Mouse (Mus musculus): ENCODE data around the gene Xxylt1. TPM values are rescaled to one million over a fixed set of nuclear protein-coding genes. Genes with fewer than 3 reads are reported as not detected.

Xxylt1 gene
- total and polyA plus RNA-seq, 2 experiments from 2014 or later = 14.0 to 24.3 TPM

- DNase-seq = peak; percentile 45
- Histone ChIP-seq H3K27me3 (ENCODE audit: insufficient read depth, low read length) (no peaks in the 10 kb centered on the region), H3K4me1 (ENCODE audit: insufficient read depth) (no peaks in the 10 kb centered on the region), H3K36me3 (ENCODE audit: insufficient read depth) (no peaks in the 10 kb centered on the region), H3K4me3 (ENCODE audit: low read depth, low read length) (no peak overlapping the region), H3K9ac (no peak overlapping the region), H3K4me2 (ENCODE audit: low read depth) (no peak overlapping the region), H3K9me3 (ENCODE audit: low read length) (no peaks in the 10 kb centered on the region), H3K27ac (ENCODE audit: low read depth, low read length) (no peak overlapping the region)
- WGBS = 61% methylated on average over 9 of the region's 9 CpGs
- ATAC-seq = no peak
- TF ChIP-seq CTCF (IDR thresholded peaks at IDR 0.05; ENCODE audit: low read depth) = no peak
Measured at GRCm38 (mm10) chr16:31039803-31040459, 41.3 kb downstream of the Xxylt1 start.

- Histone ChIP-seq H3K27me3 (ENCODE audit: insufficient read depth, low read length) (no peaks in the 10 kb centered on the region), H3K4me3 (ENCODE audit: low read depth, low read length) (no peak overlapping the region), H3K9me3 (ENCODE audit: low read length) (no peaks in the 10 kb centered on the region), H3K27ac (ENCODE audit: low read depth, low read length) (no peak overlapping the region), H3K4me2 (ENCODE audit: low read depth) (no peak overlapping the region), H3K4me1 (ENCODE audit: insufficient read depth) (no peaks in the 10 kb centered on the region), H3K36me3 (ENCODE audit: insufficient read depth) (no peaks in the 10 kb centered on the region), H3K9ac (no peak overlapping the region)
- ATAC-seq = no peak
- no peak for TF ChIP-seq CTCF (IDR thresholded peaks at IDR 0.05; ENCODE audit: low read depth)
- no peak for DNase-seq
- WGBS = 58% methylated on average over 1 of the region's 1 CpGs
Measured at GRCm38 (mm10) chr16:31037431-31037830, 43.8 kb downstream of the Xxylt1 start.

- Histone ChIP-seq H3K9me3 (ENCODE audit: low read length) (no peaks in the 10 kb centered on the region), H3K27ac (ENCODE audit: low read depth, low read length) (peak overlapping the region; percentile 59; the same call in 1 of the 2 replicates), H3K4me1 (ENCODE audit: insufficient read depth) (no peaks in the 10 kb centered on the region), H3K27me3 (ENCODE audit: insufficient read depth, low read length) (no peaks in the 10 kb centered on the region), H3K9ac (no peak overlapping the region), H3K4me3 (ENCODE audit: low read depth, low read length) (no peak overlapping the region), H3K4me2 (ENCODE audit: low read depth) (no peak overlapping the region), H3K36me3 (ENCODE audit: insufficient read depth) (no peaks in the 10 kb centered on the region)
- peak; percentile 69 for ATAC-seq
- 55% methylated on average over 8 of the region's 8 CpGs for WGBS
- no peak for TF ChIP-seq CTCF (IDR thresholded peaks at IDR 0.05; ENCODE audit: low read depth)
- peak; percentile 57 for DNase-seq
Measured at GRCm38 (mm10) chr16:31035651-31036245, 45.5 kb downstream of the Xxylt1 start.

- H3K4me2 ChIP-seq (ENCODE audit: low read depth) = no peak overlapping the region
- H3K9ac ChIP-seq = no peak overlapping the region
- H3K9me3 ChIP-seq (ENCODE audit: low read length) = no peaks in the 10 kb centered on the region
- no peaks in the 10 kb centered on the region for H3K4me1 ChIP-seq (ENCODE audit: insufficient read depth)
- H3K36me3 ChIP-seq (ENCODE audit: insufficient read depth) = no peaks in the 10 kb centered on the region
- DNase-seq (no peak), ATAC-seq (no peak)
- no peaks in the 10 kb centered on the region for H3K27me3 ChIP-seq (ENCODE audit: insufficient read depth, low read length)
- H3K27ac ChIP-seq (ENCODE audit: low read depth, low read length) = no peak overlapping the region
- WGBS = 65% methylated on average over 7 of the region's 7 CpGs
- no peak overlapping the region for H3K4me3 ChIP-seq (ENCODE audit: low read depth, low read length)
- TF ChIP-seq CTCF (IDR thresholded peaks at IDR 0.05; ENCODE audit: low read depth) = no peak
Measured at GRCm38 (mm10) chr16:31035235-31035634, 46.0 kb downstream of the Xxylt1 start.

- H3K9me3 ChIP-seq (ENCODE audit: low read length) = no peaks in the 10 kb centered on the region
- no peak overlapping the region for H3K27ac ChIP-seq (ENCODE audit: low read depth, low read length)
- ATAC-seq = no peak
- 12% methylated on average over 3 of the region's 3 CpGs for WGBS
- no peak overlapping the region for H3K4me3 ChIP-seq (ENCODE audit: low read depth, low read length)
- no peak overlapping the region for H3K4me2 ChIP-seq (ENCODE audit: low read depth)
- no peaks in the 10 kb centered on the region for H3K27me3 ChIP-seq (ENCODE audit: insufficient read depth, low read length)
- TF ChIP-seq CTCF (IDR thresholded peaks at IDR 0.05; ENCODE audit: low read depth) = no peak
- H3K4me1 ChIP-seq (ENCODE audit: insufficient read depth) = no peaks in the 10 kb centered on the region
- no peaks in the 10 kb centered on the region for H3K36me3 ChIP-seq (ENCODE audit: insufficient read depth)
- no peak overlapping the region for H3K9ac ChIP-seq
- no peak for DNase-seq
Measured at GRCm38 (mm10) chr16:31034051-31034450, 47.2 kb downstream of the Xxylt1 start.

GRCm38 (mm10) chr16:31029739-31030485 lies 51.3 kb downstream of the Xxylt1 start:
- Histone ChIP-seq H3K4me3 (ENCODE audit: low read depth, low read length) (no peak overlapping the region), H3K9ac (no peak overlapping the region), H3K4me2 (ENCODE audit: low read depth) (no peak overlapping the region), H3K36me3 (ENCODE audit: insufficient read depth) (no peaks in the 10 kb centered on the region), H3K4me1 (ENCODE audit: insufficient read depth) (no peaks in the 10 kb centered on the region), H3K27ac (ENCODE audit: low read depth, low read length) (no peak overlapping the region), H3K9me3 (ENCODE audit: low read length) (no peaks in the 10 kb centered on the region), H3K27me3 (ENCODE audit: insufficient read depth, low read length) (no peaks in the 10 kb centered on the region)
- DNase-seq (no peak), ATAC-seq (no peak)
- TF ChIP-seq CTCF (IDR thresholded peaks at IDR 0.05; ENCODE audit: low read depth) = no peak
- WGBS = 69% methylated on average over 11 of the region's 11 CpGs

GRCm38 (mm10) chr16:31027675-31028074 lies 53.6 kb downstream of the Xxylt1 start:
- no peaks in the 10 kb centered on the region for H3K4me1 ChIP-seq (ENCODE audit: insufficient read depth)
- no peak overlapping the region for H3K9ac ChIP-seq
- no peak for ATAC-seq
- DNase-seq = no peak
- no peaks in the 10 kb centered on the region for H3K27me3 ChIP-seq (ENCODE audit: insufficient read depth, low read length)
- H3K9me3 ChIP-seq (ENCODE audit: low read length) = no peaks in the 10 kb centered on the region
- no peak overlapping the region for H3K27ac ChIP-seq (ENCODE audit: low read depth, low read length)
- no peaks in the 10 kb centered on the region for H3K36me3 ChIP-seq (ENCODE audit: insufficient read depth)
- H3K4me3 ChIP-seq (ENCODE audit: low read depth, low read length) = no peak overlapping the region
- no peak overlapping the region for H3K4me2 ChIP-seq (ENCODE audit: low read depth)
- no peak for TF ChIP-seq CTCF (IDR thresholded peaks at IDR 0.05; ENCODE audit: low read depth)
